Mouse (Mus musculus): ENCODE data around the gene Zfp346.
A peak's percentile ranks its signal among the peaks of the same experiment; 100 is the strongest.
"Not testable (repeated sequence)": the region's sequence is repeated elsewhere in the genome, so short reads cannot be mapped to it uniquely, and the experiment has no call there.

Gene Zfp346

GRCm38 (mm10) chr13:55105045-55105952, at the start of gene Zfp346:
TSS of gene Zfp346 (plus strand) at chr13:55105311.
- DNase-seq (ENCODE audit: low read depth, low spot score): peak; percentile 95

GRCm38 (mm10) chr13:55058042-55058441, 47.1 kb upstream of the Zfp346 start:
- no peak for DNase-seq (ENCODE audit: low read depth, low spot score)

- no peak for DNase-seq (ENCODE audit: low read depth, low spot score)
Observed at GRCm38 (mm10) chr13:55063276-55063675, 41.8 kb upstream of the Zfp346 start.

GRCm38 (mm10) chr13:55069719-55070118, 35.4 kb upstream of the Zfp346 start:
- DNase-seq (ENCODE audit: low read depth, low spot score): no peak

- peak; percentile 42 for DNase-seq (ENCODE audit: low read depth, low spot score)
Observed at GRCm38 (mm10) chr13:55071322-55071721, 33.8 kb upstream of the Zfp346 start.

GRCm38 (mm10) chr13:55075597-55075996, 29.5 kb upstream of the Zfp346 start:
- no peak for DNase-seq (ENCODE audit: low read depth, low spot score)

GRCm38 (mm10) chr13:55092588-55092987, 12.5 kb upstream of the Zfp346 start:
- DNase-seq (ENCODE audit: low read depth, low spot score): no peak

- not testable (repeated sequence) for DNase-seq (ENCODE audit: low read depth, low spot score)
Observed at GRCm38 (mm10) chr13:55097841-55098240, 7.3 kb upstream of the Zfp346 start.

GRCm38 (mm10) chr13:55099066-55099725, 5.9 kb upstream of the Zfp346 start:
- DNase-seq (ENCODE audit: low read depth, low spot score): peak; percentile 7

GRCm38 (mm10) chr13:55099726-55100478, 5.2 kb upstream of the Zfp346 start, which contains the start of gene Uimc1:
TSS of gene Uimc1 (minus strand) at chr13:55100300.
- DNase-seq (ENCODE audit: low read depth, low spot score): peak; percentile 84

GRCm38 (mm10) chr13:55101627-55102026, 3.5 kb upstream of the Zfp346 start:
- no peak for DNase-seq (ENCODE audit: low read depth, low spot score)

- DNase-seq (ENCODE audit: low read depth, low spot score): no peak
Observed at GRCm38 (mm10) chr13:55102366-55102765, 2.7 kb upstream of the Zfp346 start.

- DNase-seq (ENCODE audit: low read depth, low spot score): no peak
Observed at GRCm38 (mm10) chr13:55103351-55103750, 1.8 kb upstream of the Zfp346 start.

GRCm38 (mm10) chr13:55105953-55106691, 1.0 kb downstream of the Zfp346 start:
- peak; percentile 9 for DNase-seq (ENCODE audit: low read depth, low spot score)

GRCm38 (mm10) chr13:55107116-55107515, 2.0 kb downstream of the Zfp346 start:
- DNase-seq (ENCODE audit: low read depth, low spot score): no peak

GRCm38 (mm10) chr13:55107694-55108093, 2.6 kb downstream of the Zfp346 start:
- DNase-seq (ENCODE audit: low read depth, low spot score): no peak

- DNase-seq (ENCODE audit: low read depth, low spot score): no peak
Observed at GRCm38 (mm10) chr13:55114375-55114774, 9.3 kb downstream of the Zfp346 start.

GRCm38 (mm10) chr13:55124903-55125302, 19.8 kb downstream of the Zfp346 start:
- DNase-seq (ENCODE audit: low read depth, low spot score): no peak

- no peak for DNase-seq (ENCODE audit: low read depth, low spot score)
Observed at GRCm38 (mm10) chr13:55133448-55133847, 28.3 kb downstream of the Zfp346 start, which contains the start of gene Gm17617. TSS of gene Gm17617 (minus strand) at chr13:55133548.

GRCm38 (mm10) chr13:55135382-55135781, 30.3 kb downstream of the Zfp346 start:
- DNase-seq (ENCODE audit: low read depth, low spot score): peak; percentile 19

- DNase-seq (ENCODE audit: low read depth, low spot score): no peak
Observed at GRCm38 (mm10) chr13:55140271-55140670, 35.2 kb downstream of the Zfp346 start.
